Mouse (Mus musculus) lung, postnatal 0 days (tissue): ENCODE measurements at regions not wholly inside any gene's neighbourhood (a gene's known extent, or its start where the extent isn't known, plus 50 kb on each side); places are given as distances from the start of the nearest gene placed in this dataset.

Experiments used
- CTCF ChIP-seq: IDR thresholded peaks from 2 replicates; pipeline ENCODE4 v1.5.1; 2016; ENCODE audit warnings: antibody characterized with exemption, mild to moderate bottlenecking
- EP300 ChIP-seq: IDR thresholded peaks from 2 replicates; pipeline ENCODE4 v1.6.1; 2016; ENCODE audit warnings: antibody characterized with exemption, mild to moderate bottlenecking, control low read depth

GRCm38 (mm10) chr5:64568294-64568693, 234.9 kb upstream of the Klf3 start:
- no peak for TF ChIP-seq CTCF
- TF ChIP-seq EP300: no peak
